ENCODE assay signal across 9 mouse cellular contexts in the genomic region with DNA sequence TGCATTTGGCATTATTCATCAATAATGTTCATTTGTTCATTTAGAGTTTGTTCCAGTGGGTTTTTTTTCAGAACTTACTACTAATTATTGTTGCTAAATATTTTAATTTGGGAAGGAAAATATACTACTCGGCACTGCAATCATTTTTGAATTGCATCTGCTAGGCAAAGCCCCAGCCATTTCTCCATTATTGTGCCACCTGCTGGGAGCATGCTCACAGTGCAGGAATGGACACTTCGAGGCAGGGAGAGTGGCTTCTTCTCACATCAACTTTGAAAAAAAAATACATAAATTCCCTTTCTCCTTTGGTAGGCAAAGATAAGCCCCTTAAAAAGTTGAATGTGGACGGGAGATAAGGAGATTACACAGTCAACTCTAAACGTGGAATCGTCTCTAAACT.
DNase-seq lines count a peak whose midpoint lies in the region; ATAC-seq and TF ChIP-seq lines count a peak whose summit lies in the region.
"Had no signal": no experiment of that assay in that cellular context is flagged by ENCODE, and none has a peak within 500 bp of the region (broad histone marks: within the 10 kb centered on the region; RNA-seq: fewer than 3 reads in every experiment).

No protein-coding gene starts in this region.

- no peak for TF ChIP-seq EP300 in MEL (IDR thresholded peaks at IDR 0.05; ENCODE audit: low read depth in 1 of 2, low read length in 2 of 2)

- no peak overlapping the region for H3K27ac ChIP-seq in kidney, postnatal 0 days
- no peak overlapping the region for H3K27ac ChIP-seq in kidney, embryonic 15.5 days
- H3K27ac ChIP-seq in MEL (ENCODE audit: control insufficient read depth, low read depth, low read length) = no peak overlapping the region
- H3K27ac ChIP-seq: embryonic facial prominence, embryonic 15.5 days; limb, embryonic 13.5 days had no signal

- TF ChIP-seq RAD21 in MEL (IDR thresholded peaks at IDR 0.05; ENCODE audit: low read depth, low read length) = no peak; the same call in 1 of the 2 replicates

- no peak overlapping the region for H3K4me2 ChIP-seq in kidney, postnatal 0 days (ENCODE audit: low read length)
- no peak overlapping the region for H3K4me2 ChIP-seq in kidney, embryonic 15.5 days
- H3K4me2 ChIP-seq: embryonic facial prominence, embryonic 15.5 days; limb, embryonic 13.5 days had no signal

- WGBS in kidney, postnatal 0 days = 66% methylated on average over 5 of the region's 5 CpGs
- 70% methylated on average over 5 of the region's 5 CpGs for WGBS in kidney, embryonic 15.5 days

- peak; percentile 68 for TF ChIP-seq CTCF in kidney, postnatal 0 days (IDR thresholded peaks at IDR 0.05; ENCODE audit: low read depth)
- peak; percentile 5 to 39 (median 22); a peak in 3 of 6 replicates for TF ChIP-seq CTCF in MEL (IDR thresholded peaks at IDR 0.05 in 2 of 3, conservative IDR thresholded peaks at IDR 0.05 in 1 of 3; ENCODE audit: control insufficient read depth in 1 of 3, insufficient read depth in 1 of 3, low read depth in 2 of 3, low read length in 3 of 3, poor library complexity in 1 of 3, severe bottlenecking in 1 of 3)

- no peak overlapping the region for H3K4me3 ChIP-seq in kidney, postnatal 0 days (replicated peaks; ENCODE audit: low read depth, low read length)
- no peak overlapping the region for H3K4me3 ChIP-seq in kidney, embryonic 15.5 days (replicated peaks)
- H3K4me3 ChIP-seq in MEL (ENCODE audit: control insufficient read depth in 1 of 2, insufficient read depth in 1 of 2, low read depth in 2 of 2, low read length in 2 of 2) = no peak overlapping the region
- H3K4me3 ChIP-seq: embryonic facial prominence, embryonic 15.5 days; limb, embryonic 13.5 days had no signal

- no peaks in the 10 kb centered on the region for H3K9me3 ChIP-seq in kidney, postnatal 0 days (replicated peaks; ENCODE audit: low read length)
- no peaks in the 10 kb centered on the region for H3K9me3 ChIP-seq in kidney, embryonic 15.5 days (replicated peaks)
- H3K9me3 ChIP-seq in MEL (replicated peaks; ENCODE audit: insufficient read depth, low read length) = no peaks in the 10 kb centered on the region
- H3K9me3 ChIP-seq: embryonic facial prominence, embryonic 15.5 days; limb, embryonic 13.5 days had no signal

- no peak for ATAC-seq in kidney, postnatal 0 days (replicated peaks; ENCODE audit: low FRiP score, low read depth)
- ATAC-seq in kidney, embryonic 15.5 days (replicated peaks; ENCODE audit: low FRiP score) = no peak

- H3K27me3 ChIP-seq in kidney, postnatal 0 days (ENCODE audit: insufficient read depth, low read length) = no peaks in the 10 kb centered on the region
- no peaks in the 10 kb centered on the region for H3K27me3 ChIP-seq in kidney, embryonic 15.5 days
- no peaks in the 10 kb centered on the region for H3K27me3 ChIP-seq in MEL (ENCODE audit: control insufficient read depth in 1 of 2, insufficient read depth in 2 of 2, low read length in 2 of 2)
- H3K27me3 ChIP-seq: embryonic facial prominence, embryonic 15.5 days; limb, embryonic 13.5 days had no signal

- peak; percentile 50 for DNase-seq in kidney, postnatal 0 days (ENCODE audit: low spot score)
- DNase-seq in MEL (ENCODE audit: low read depth, low spot score) = peak; percentile 2
- DNase-seq in adrenal gland, postnatal 25 days = peak; percentile 17
- peak; percentile 62 to 65 for DNase-seq in layer of hippocampus, postnatal 10 days (ENCODE audit: low spot score in 2 of 2)
- DNase-seq in right cerebral cortex, postnatal 4 days = peak; percentile 52
- DNase-seq in natural killer cell, adult 2 months (ENCODE audit: low spot score in 2 of 2) = no peak

- TF ChIP-seq POLR2A in MEL (IDR thresholded peaks at IDR 0.05; ENCODE audit: control insufficient read depth in 1 of 2, insufficient read depth in 1 of 2, low read depth in 1 of 2, low read length in 2 of 2, poor library complexity in 1 of 2) = no peak

- H3K9ac ChIP-seq in kidney, postnatal 0 days (ENCODE audit: low read depth, low read length) = no peak overlapping the region
- H3K9ac ChIP-seq in kidney, embryonic 15.5 days = no peak overlapping the region
- no peak overlapping the region for H3K9ac ChIP-seq in MEL (ENCODE audit: control insufficient read depth, low read depth, low read length, poor library complexity, severe bottlenecking)
- H3K9ac ChIP-seq: embryonic facial prominence, embryonic 15.5 days; limb, embryonic 13.5 days had no signal

- no peaks in the 10 kb centered on the region for H3K79me2 ChIP-seq in MEL (ENCODE audit: control insufficient read depth, insufficient read depth, low read length, poor library complexity)

- no peaks in the 10 kb centered on the region for H3K36me3 ChIP-seq in kidney, postnatal 0 days (ENCODE audit: insufficient read depth, low read length)
- no peaks in the 10 kb centered on the region for H3K36me3 ChIP-seq in kidney, embryonic 15.5 days
- H3K36me3 ChIP-seq in MEL (ENCODE audit: control insufficient read depth in 1 of 2, insufficient read depth in 2 of 2, low read length in 2 of 2) = no peaks in the 10 kb centered on the region
- H3K36me3 ChIP-seq: embryonic facial prominence, embryonic 15.5 days; limb, embryonic 13.5 days had no signal

- no peaks in the 10 kb centered on the region for H3K4me1 ChIP-seq in kidney, postnatal 0 days (replicated peaks; ENCODE audit: insufficient read depth, low read length)
- 0 out of 2 replicates have a peak, but pooled peaks cover 3% of the 10 kb centered on the region for H3K4me1 ChIP-seq in kidney, embryonic 15.5 days
- H3K4me1 ChIP-seq in MEL (ENCODE audit: control insufficient read depth in 1 of 2, insufficient read depth in 2 of 2, low read length in 2 of 2) = no peaks in the 10 kb centered on the region
- H3K4me1 ChIP-seq: embryonic facial prominence, embryonic 15.5 days; limb, embryonic 13.5 days had no signal

TF ChIP-seq in MEL, 35 proteins besides CTCF, POLR2A, EP300 and RAD21:
- TF ChIP-seq HCFC1 (IDR thresholded peaks at IDR 0.05; ENCODE audit: low read depth, low read length) = no peak
- TF ChIP-seq TCF12 (IDR thresholded peaks at IDR 0.05; ENCODE audit: low read depth, low read length) = no peak
- TF ChIP-seq TAL1 (IDR thresholded peaks at IDR 0.05; ENCODE audit: low read length) = no peak
- no peak for TF ChIP-seq ZKSCAN1 (IDR thresholded peaks at IDR 0.05; ENCODE audit: low read depth, low read length)
- TF ChIP-seq ELF1 (IDR thresholded peaks at IDR 0.05; ENCODE audit: low read depth, low read length) = no peak
- TF ChIP-seq POLR2AphosphoS2 (IDR thresholded peaks at IDR 0.05; ENCODE audit: low read length) = no peak
- TF ChIP-seq ZC3H11A (IDR thresholded peaks at IDR 0.05; ENCODE audit: low read depth, low read length) = no peak
- peak; percentile 29; the same call in 1 of the 2 replicates for TF ChIP-seq SMC3 (IDR thresholded peaks at IDR 0.05; ENCODE audit: low read depth, low read length)

Comparison
In these comparisons a context has a peak if more than half of its experiments do, and no peak if none do; other contexts are left out.
1. DNase-seq: peak in kidney, postnatal 0 days (single experiment), MEL (single experiment), adrenal gland, postnatal 25 days (single experiment), layer of hippocampus, postnatal 10 days (2 of 2) and right cerebral cortex, postnatal 4 days (single experiment); none in natural killer cell, adult 2 months (0 of 2).